Mouse (Mus musculus) myocyte (in vitro differentiated cells): ENCODE results near the gene Tmem82. TPM values are rescaled to one million over a fixed set of nuclear protein-coding genes. Genes with fewer than 3 reads are reported as not detected.

Experiments
- H3K27me3 ChIP-seq: one replicate; pipeline ENCODE4 v1.6.1; 2011; ENCODE audit not compliant: control insufficient read depth, insufficient read depth, insufficient read length
- H3K36me3 ChIP-seq: one replicate; pipeline ENCODE4 v1.6.1; 2011; ENCODE audit not compliant: control insufficient read depth, insufficient read depth
- H3K4me2 ChIP-seq: one replicate; pipeline ENCODE4 v1.6.1; 2011; ENCODE audit warnings: low read depth, control low read depth
- H3K4me3 ChIP-seq: one replicate; pipeline ENCODE4 v1.5.1; 2011; ENCODE audit warnings: mild to moderate bottlenecking, control low read depth, moderate library complexity
- H3K79me2 ChIP-seq: one replicate; pipeline ENCODE4 v1.6.1; 2011; ENCODE audit not compliant: control insufficient read depth, insufficient read depth
- H3ac ChIP-seq: one replicate; pipeline ENCODE4 v1.6.1; 2011; ENCODE audit not compliant: control insufficient read depth, insufficient read length
- CEBPB ChIP-seq: IDR thresholded peaks from 2 replicates; pipeline ENCODE4 v1.6.1; 2011; ENCODE audit warnings: mild to moderate bottlenecking, moderate library complexity; ENCODE audit not compliant: poor library complexity, insufficient read depth, severe bottlenecking
- E2F4 ChIP-seq: IDR thresholded peaks from one replicate; pipeline ENCODE4 v1.6.1; 2011; ENCODE audit warnings: mild to moderate bottlenecking, control low read depth, moderate library complexity; ENCODE audit not compliant: insufficient read depth
- MAX ChIP-seq: IDR thresholded peaks from one replicate; pipeline ENCODE4 v1.6.1; 2011; ENCODE audit warnings: low read depth, mild to moderate bottlenecking, control low read depth
- MYOD1 ChIP-seq, 3 experiments: IDR thresholded peaks; one replicate each; pipeline ENCODE4 v1.6.1; 2011; ENCODE audit warnings: control low read depth in 2 of 3, low read depth in 2 of 3, mild to moderate bottlenecking in 2 of 3, moderate library complexity in 1 of 3; ENCODE audit not compliant: insufficient read length in 2 of 3, control insufficient read depth in 1 of 3
- MYOG ChIP-seq, 3 experiments: IDR thresholded peaks; one replicate each; pipeline ENCODE4 v1.6.1; 2011; ENCODE audit warnings: control low read depth in 2 of 3, low read depth in 2 of 3, mild to moderate bottlenecking in 2 of 3; ENCODE audit not compliant: insufficient read length in 2 of 3, control insufficient read depth in 1 of 3, insufficient read depth in 1 of 3
- POLR2A ChIP-seq: IDR thresholded peaks from one replicate; pipeline ENCODE4 v1.6.1; 2011; ENCODE audit warnings: low read depth, mild to moderate bottlenecking, control low read depth, moderate library complexity; ENCODE audit not compliant: insufficient read length
- POLR2AphosphoS2 ChIP-seq: IDR thresholded peaks from one replicate; pipeline ENCODE4 v1.6.1; 2011; ENCODE audit warnings: low read depth, control low read depth; ENCODE audit not compliant: insufficient read length
- REST ChIP-seq: IDR thresholded peaks from one replicate; pipeline ENCODE4 v1.6.1; 2011; ENCODE audit warnings: mild to moderate bottlenecking, control low read depth, moderate library complexity; ENCODE audit not compliant: insufficient read depth, insufficient read length
- SRF ChIP-seq: IDR thresholded peaks from one replicate; pipeline ENCODE4 v1.6.1; 2011; ENCODE audit warnings: low read depth; ENCODE audit not compliant: control insufficient read depth, insufficient read length
- TCF12 ChIP-seq: IDR thresholded peaks from one replicate; pipeline ENCODE4 v1.6.1; 2011; ENCODE audit warnings: mild to moderate bottlenecking, control low read depth; ENCODE audit not compliant: poor library complexity, insufficient read depth, severe bottlenecking
- TCF3 ChIP-seq: IDR thresholded peaks from one replicate; pipeline ENCODE4 v1.6.1; 2011; ENCODE audit warnings: low read depth, control low read depth; ENCODE audit not compliant: insufficient read length
- USF1 ChIP-seq: IDR thresholded peaks from one replicate; pipeline ENCODE4 v1.6.1; 2011; ENCODE audit warnings: low read depth, mild to moderate bottlenecking, control low read depth, moderate library complexity
- polyA plus RNA-seq: library from polyadenylated mRNA; unstranded; fragments of >200 nt; fragmentation: generic; extraction: Trizol; gene quantifications from one replicate; pipeline ENCODE4 v1.2.1, GENCODE M21; 2012; ENCODE audit warnings: missing spikeins

The Tmem82 gene
- polyA plus RNA-seq, 1 experiment, result 0.02 TPM

DNA sequence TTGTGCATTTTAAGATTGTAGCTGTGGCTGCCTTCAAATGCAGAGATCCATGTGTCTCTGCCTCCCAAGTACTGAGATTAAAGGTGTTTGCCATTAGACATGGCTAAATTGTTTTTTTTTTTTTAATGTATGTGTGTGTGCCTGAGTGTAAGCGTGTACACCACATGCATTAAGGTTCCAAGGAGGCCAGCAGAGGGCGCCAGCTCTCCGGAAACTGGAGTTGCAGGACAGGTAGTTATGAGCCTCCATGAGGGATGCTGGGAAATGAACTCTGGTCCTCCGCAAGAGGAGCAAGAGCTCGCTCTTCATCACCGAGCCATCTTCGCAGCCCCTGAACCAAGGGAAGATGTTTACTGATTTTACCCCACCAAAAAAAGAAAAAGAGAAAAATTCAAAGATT is 41.6 kb downstream of the Tmem82 start:
- Histone ChIP-seq H3K79me2 (no peaks in the 10 kb centered on the region), H3K4me2 (no peak overlapping the region), H3ac (no peak overlapping the region), H3K27me3 (no peaks in the 10 kb centered on the region), H3K4me3 (no peak overlapping the region), H3K36me3 (no peaks in the 10 kb centered on the region)
- TF ChIP-seq TCF12 (no peak), USF1 (no peak), MYOD1 (IDR thresholded peaks at IDR 0.05; ENCODE audit: control insufficient read depth in 1 of 3, insufficient read length in 2 of 3, low read depth in 2 of 3) (no peak), POLR2AphosphoS2 (no peak), REST (no peak), E2F4 (no peak), TCF3 (no peak), MYOG (IDR thresholded peaks at IDR 0.05; ENCODE audit: control insufficient read depth in 1 of 3, insufficient read depth in 1 of 3, insufficient read length in 2 of 3, low read depth in 2 of 3) (no peak), POLR2A (no peak), CEBPB (no peak), SRF (no peak), MAX (no peak)

DNA sequence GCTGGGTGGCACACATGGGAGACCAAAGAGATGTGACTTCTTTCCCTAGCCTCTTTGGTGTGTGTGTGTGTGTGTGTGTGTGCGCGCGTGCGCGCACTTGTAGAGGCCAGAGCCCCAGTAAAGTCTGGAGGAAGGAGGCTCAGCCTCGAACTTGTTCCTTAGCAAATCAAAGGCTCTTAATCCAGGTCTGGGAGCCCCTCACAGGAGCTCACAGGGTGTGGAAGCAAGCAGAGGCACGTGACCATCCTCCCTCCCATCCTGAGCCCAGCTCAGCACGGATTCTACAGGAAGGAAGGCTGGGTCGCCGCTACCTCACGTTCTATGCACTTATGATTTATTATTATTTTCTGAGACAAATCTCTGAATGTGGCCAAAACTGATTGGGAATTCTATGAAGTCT is 42.0 kb downstream of the Tmem82 start:
- no peak overlapping the region for H3K4me2 ChIP-seq
- TF ChIP-seq TCF3, result no peak
- no peak for TF ChIP-seq CEBPB
- no peak for TF ChIP-seq TCF12
- no peak for TF ChIP-seq SRF
- TF ChIP-seq POLR2AphosphoS2, result no peak
- no peak for TF ChIP-seq E2F4
- no peak for TF ChIP-seq POLR2A
- no peak for TF ChIP-seq REST
- no peak for TF ChIP-seq MYOD1 (IDR thresholded peaks at IDR 0.05; ENCODE audit: control insufficient read depth in 1 of 3, insufficient read length in 2 of 3, low read depth in 2 of 3)
- no peak for TF ChIP-seq USF1
- no peak for TF ChIP-seq MAX
- TF ChIP-seq MYOG (IDR thresholded peaks at IDR 0.05; ENCODE audit: control insufficient read depth in 1 of 3, insufficient read depth in 1 of 3, insufficient read length in 2 of 3, low read depth in 2 of 3), result no peak
- no peak overlapping the region for H3ac ChIP-seq
- H3K27me3 ChIP-seq, result no peaks in the 10 kb centered on the region
- no peaks in the 10 kb centered on the region for H3K36me3 ChIP-seq
- no peak overlapping the region for H3K4me3 ChIP-seq
- H3K79me2 ChIP-seq, result no peaks in the 10 kb centered on the region

DNA sequence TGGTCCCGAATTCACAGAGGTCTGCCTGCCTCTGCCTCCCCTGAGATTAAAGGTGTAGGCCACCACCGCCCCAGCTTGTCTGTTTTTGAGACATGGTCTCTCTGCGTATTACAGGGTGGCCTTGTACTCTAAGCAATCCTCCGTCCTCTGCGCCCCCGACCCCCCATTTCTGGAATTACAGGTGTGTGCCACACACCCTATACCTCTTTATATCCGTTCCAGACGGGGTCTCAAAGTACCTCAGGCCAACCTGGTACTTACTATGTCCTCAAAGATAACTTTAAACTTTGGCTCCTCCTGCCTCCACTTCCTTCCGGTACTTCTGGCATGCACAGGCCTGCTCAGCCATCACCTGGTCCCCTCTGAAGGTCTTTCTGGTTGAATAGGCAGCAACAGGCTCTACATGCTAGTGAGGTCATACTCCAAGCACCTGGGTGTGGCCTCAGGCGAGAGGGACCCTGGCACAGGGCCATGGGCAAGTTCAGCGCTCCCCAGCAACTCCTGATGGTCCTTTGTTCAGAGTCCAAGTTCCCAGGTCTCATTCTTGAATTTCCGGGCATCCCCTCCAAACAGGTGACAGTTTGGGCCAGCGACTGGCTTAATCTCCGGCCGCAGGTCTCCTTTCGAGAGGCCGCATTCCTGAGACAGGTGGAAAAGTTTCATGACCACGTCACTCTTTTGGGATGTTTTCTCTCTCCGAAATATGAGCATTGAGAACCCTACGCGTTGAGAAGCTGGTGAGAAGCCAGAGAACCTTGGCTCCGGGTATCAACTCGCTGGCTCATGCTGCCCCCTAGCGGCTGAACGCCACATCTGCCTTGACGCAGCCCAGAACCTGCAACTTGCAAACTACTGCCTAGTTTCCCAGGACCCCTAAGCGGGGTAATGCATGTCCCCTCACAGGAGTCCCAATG is 43.4 kb downstream of the Tmem82 start:
- Histone ChIP-seq H3K27me3 (no peaks in the 10 kb centered on the region), H3ac (no peak overlapping the region), H3K79me2 (no peaks in the 10 kb centered on the region), H3K4me3 (no peak overlapping the region), H3K36me3 (no peaks in the 10 kb centered on the region), H3K4me2 (peak overlapping the region; percentile 66)
- TF ChIP-seq MYOD1 (IDR thresholded peaks at IDR 0.05; ENCODE audit: control insufficient read depth in 1 of 3, insufficient read length in 2 of 3, low read depth in 2 of 3) (peak in 1 of 3 experiments; percentile 20), E2F4 (no peak), REST (no peak), MYOG (IDR thresholded peaks at IDR 0.05; ENCODE audit: control insufficient read depth in 1 of 3, insufficient read depth in 1 of 3, insufficient read length in 2 of 3, low read depth in 2 of 3) (peak in 1 of 3 experiments; percentile 31), POLR2AphosphoS2 (peak; percentile 61)

DNA sequence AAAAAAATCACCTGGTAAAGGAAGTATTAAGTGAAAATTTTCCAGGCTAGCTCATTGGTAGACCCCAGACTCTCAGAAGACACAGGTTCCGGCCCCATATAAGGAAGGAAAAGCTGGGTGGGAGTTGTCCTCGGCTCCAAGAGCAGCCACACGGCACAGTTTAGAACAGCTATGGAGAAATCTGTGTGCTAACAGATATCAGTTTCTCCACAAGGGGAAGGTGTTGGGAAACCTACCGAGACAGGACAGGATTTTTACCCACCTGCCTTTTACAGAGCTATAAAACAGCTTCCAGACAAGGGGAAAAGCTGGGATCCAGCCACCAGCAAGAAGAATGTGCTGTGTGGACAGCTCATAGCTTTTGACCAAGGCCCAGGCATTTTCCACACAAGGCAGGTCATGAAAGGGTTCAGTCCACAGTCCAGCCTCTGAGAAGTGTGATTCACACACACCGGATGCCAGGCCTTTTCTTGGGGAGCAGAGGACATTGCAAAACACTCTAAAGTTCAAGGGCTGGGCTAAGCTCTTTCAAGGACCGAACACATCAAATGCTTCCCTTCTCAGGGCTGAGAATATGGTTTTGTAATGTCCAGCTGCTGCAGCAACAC is 45.0 kb downstream of the Tmem82 start:
- H3K27me3 ChIP-seq, result no peaks in the 10 kb centered on the region
- peak overlapping the region; percentile 49 for H3K4me2 ChIP-seq
- H3K79me2 ChIP-seq, result no peaks in the 10 kb centered on the region
- no peaks in the 10 kb centered on the region for H3K36me3 ChIP-seq
- no peak overlapping the region for H3K4me3 ChIP-seq
- no peak overlapping the region for H3ac ChIP-seq
- TF ChIP-seq CEBPB (peak; percentile 86), POLR2AphosphoS2 (no peak)
